Mouse (Mus musculus) spleen, adult 2 months (tissue): ENCODE results near the gene Slc25a10. TPM values are rescaled to one million over a fixed set of nuclear protein-coding genes. Genes with fewer than 3 reads are reported as not detected.
A peak's percentile ranks its signal among the peaks of the same experiment; 100 is the strongest.

Experiments used
- DNase-seq, 2 experiments: peaks; one replicate each; pipeline versions ENCODE4 v3.0.0 to v3.0.0-alpha.2; 2012 to 2021; ENCODE audit warnings: low spot score in 2 of 2, low read depth in 1 of 2
- H3K27ac ChIP-seq: fragments of 200-500 bp; 2 replicates; pipeline ENCODE4 v1.5.1; 2012; ENCODE audit warnings: low read length, inconsistent platforms; ENCODE audit not compliant: insufficient read depth
- H3K27me3 ChIP-seq: fragments of 200-500 bp; 2 replicates; pipeline ENCODE4 v1.6.1; 2012; ENCODE audit warnings: mild to moderate bottlenecking, moderate library complexity, low read length, inconsistent platforms; ENCODE audit not compliant: control insufficient read depth, insufficient read depth
- H3K36me3 ChIP-seq: fragments of 200-500 bp; 2 replicates; pipeline ENCODE4 v1.6.1; 2012; ENCODE audit warnings: mild to moderate bottlenecking, low read length, inconsistent platforms; ENCODE audit not compliant: control insufficient read depth, insufficient read depth
- H3K4me1 ChIP-seq: fragments of 200-500 bp; 2 replicates; pipeline ENCODE4 v1.6.1; 2011; ENCODE audit warnings: inconsistent platforms; ENCODE audit not compliant: control insufficient read depth, insufficient read depth, insufficient read length
- H3K4me3 ChIP-seq: fragments of 200-500 bp; 2 replicates; pipeline ENCODE4 v1.5.1; 2011; ENCODE audit warnings: mild to moderate bottlenecking, inconsistent platforms; ENCODE audit not compliant: insufficient read depth, insufficient read length; ENCODE audit errors: extremely low read depth
- CTCF ChIP-seq: fragments of 200-500 bp; IDR thresholded peaks from 2 replicates; pipeline ENCODE4 v1.5.1; 2011; ENCODE audit warnings: mild to moderate bottlenecking, inconsistent platforms; ENCODE audit not compliant: insufficient read depth, insufficient read length, insufficient replicate concordance; ENCODE audit errors: extremely low read depth
- POLR2A ChIP-seq: fragments of 200-500 bp; IDR thresholded peaks from 2 replicates; pipeline ENCODE4 v1.6.1; 2011; ENCODE audit warnings: low read depth, low read length, inconsistent platforms
- WGBS: fragments of 180-500 bp; shearing (Covaris S2); methylation state at CpG from one replicate; pipeline ENCODE4 v1.1.7; 2018; 5-methylcytosine and 5-hydroxymethylcytosine counted together
- polyA plus RNA-seq: library from polyadenylated mRNA; depleted of rRNA; stranded (reverse); fragments of >200 nt; gene quantifications from 2 replicates; pipeline ENCODE4 v1.2.3, GENCODE M21; 2012

Slc25a10 gene
- polyA plus RNA-seq, 1 experiment = 36.5 TPM

DNA sequence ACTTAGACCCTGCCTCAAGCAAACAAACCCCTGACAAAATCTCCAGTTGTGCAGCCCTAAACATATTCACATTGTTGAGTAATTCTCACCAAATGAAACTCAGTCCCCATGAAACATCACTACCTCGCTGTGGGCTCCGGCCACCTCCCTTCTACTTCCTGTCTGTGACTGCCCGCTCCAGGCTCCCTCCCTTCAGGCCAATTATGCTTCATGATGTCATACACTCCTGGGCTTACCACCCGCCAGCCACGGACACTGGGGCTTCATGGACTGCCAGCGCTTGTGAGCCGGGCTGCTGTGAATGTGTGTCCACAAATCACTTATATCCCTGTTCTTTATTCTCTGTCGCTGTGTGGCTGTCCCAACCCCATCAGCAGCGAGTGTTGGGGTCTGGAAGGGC lies 28.1 kb downstream of the Slc25a10 start:
- WGBS = 60% methylated on average over 9 of the region's 9 CpGs
- H3K27ac ChIP-seq = no peak overlapping the region
- H3K4me1 ChIP-seq = no peaks in the 10 kb centered on the region
- DNase-seq = no peak
- H3K4me3 ChIP-seq = no peak overlapping the region
- H3K36me3 ChIP-seq = no peaks in the 10 kb centered on the region
- no peaks in the 10 kb centered on the region for H3K27me3 ChIP-seq
- TF ChIP-seq CTCF (no peak), POLR2A (no peak)

DNA sequence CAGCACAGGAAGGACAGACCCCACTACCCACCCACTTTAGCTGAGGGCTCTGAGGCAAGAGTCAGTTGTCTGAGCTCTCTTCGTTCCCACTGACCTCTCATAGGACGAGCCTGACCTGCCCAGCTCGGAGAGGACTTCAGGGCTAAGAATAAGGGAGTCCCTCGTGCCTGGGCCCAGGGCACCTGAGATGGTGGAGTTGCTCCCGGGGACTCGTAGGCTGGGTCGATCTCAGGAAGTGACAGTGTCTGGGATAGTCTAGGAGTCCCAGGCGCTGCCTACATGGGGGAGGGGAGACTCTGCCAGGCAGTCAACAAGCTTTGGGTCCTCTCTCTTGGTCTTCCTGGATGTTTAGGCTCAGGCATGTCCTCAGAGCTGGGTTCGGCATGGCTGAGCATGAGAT lies 28.9 kb downstream of the Slc25a10 start:
- Histone ChIP-seq H3K4me1 (no peaks in the 10 kb centered on the region), H3K27ac (no peak overlapping the region)

DNA sequence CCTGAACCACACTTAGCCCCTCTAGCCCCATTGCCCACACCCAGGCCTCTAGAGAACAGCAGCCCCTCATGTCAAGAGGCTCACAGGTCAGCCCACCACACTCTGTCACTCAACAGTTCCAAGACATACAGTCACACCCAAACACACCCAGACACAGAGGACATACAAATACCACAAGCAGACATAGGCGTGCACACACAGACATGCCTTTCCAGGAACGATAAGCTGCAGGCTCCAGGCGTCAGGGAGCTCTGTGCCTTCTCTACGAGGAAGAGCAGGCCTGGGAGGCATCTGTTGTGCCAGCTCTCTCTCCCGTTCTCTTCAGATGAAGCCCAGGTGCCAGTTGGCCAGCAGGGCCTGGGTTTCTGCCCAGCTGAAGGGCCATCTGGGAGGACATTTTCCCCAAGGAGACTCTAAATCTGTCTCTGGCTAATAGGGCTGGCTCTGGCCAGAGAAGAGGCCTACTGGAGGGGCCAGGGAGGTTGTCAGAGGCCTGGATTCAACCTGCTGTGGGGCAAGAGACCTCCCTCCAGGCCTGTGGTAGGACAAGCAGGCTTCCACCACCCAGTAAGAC lies 29.4 kb downstream of the Slc25a10 start:
- WGBS = 96% methylated on average over 5 of the region's 5 CpGs
- H3K27ac ChIP-seq = no peak overlapping the region
- no peak overlapping the region for H3K4me3 ChIP-seq
- no peak for TF ChIP-seq CTCF
- TF ChIP-seq POLR2A = no peak
- H3K36me3 ChIP-seq = no peaks in the 10 kb centered on the region
- DNase-seq = no peak
- no peaks in the 10 kb centered on the region for H3K4me1 ChIP-seq
- no peaks in the 10 kb centered on the region for H3K27me3 ChIP-seq

More for the DNA sequence above, 28.9 kb downstream of the Slc25a10 start:
- TF ChIP-seq CTCF = no peak
- TF ChIP-seq POLR2A = no peak
- 84% methylated on average over 9 of the region's 9 CpGs for WGBS
- DNase-seq = no peak
- Histone ChIP-seq H3K4me3 (no peak overlapping the region), H3K36me3 (no peaks in the 10 kb centered on the region), H3K27me3 (no peaks in the 10 kb centered on the region)

DNA sequence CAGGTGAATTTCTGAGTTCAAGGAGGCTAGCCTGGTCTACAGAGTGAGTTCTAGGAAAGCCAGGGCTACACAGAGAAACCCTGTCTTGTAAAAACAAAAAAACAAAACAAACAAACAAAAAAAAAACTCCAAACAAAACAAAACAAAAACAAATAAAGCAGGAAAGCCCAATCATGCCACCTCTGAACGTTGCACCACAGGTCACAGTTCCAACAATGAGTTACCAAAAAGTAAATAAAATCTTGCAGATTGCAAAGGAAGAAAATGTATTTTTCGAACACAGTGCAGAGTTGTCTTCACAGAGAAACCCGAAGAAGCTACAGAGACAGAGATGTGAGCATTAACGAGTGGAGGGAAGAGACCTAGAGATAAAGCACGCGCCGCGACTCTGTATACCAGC lies 30.9 kb downstream of the Slc25a10 start:
- Histone ChIP-seq H3K4me1 (no peaks in the 10 kb centered on the region), H3K4me3 (no peak overlapping the region), H3K27ac (no peak overlapping the region), H3K27me3 (no peaks in the 10 kb centered on the region), H3K36me3 (no peaks in the 10 kb centered on the region)
- TF ChIP-seq CTCF (no peak), POLR2A (no peak)
- no peak for DNase-seq
- WGBS = 86% methylated on average over 8 of the region's 8 CpGs

DNA sequence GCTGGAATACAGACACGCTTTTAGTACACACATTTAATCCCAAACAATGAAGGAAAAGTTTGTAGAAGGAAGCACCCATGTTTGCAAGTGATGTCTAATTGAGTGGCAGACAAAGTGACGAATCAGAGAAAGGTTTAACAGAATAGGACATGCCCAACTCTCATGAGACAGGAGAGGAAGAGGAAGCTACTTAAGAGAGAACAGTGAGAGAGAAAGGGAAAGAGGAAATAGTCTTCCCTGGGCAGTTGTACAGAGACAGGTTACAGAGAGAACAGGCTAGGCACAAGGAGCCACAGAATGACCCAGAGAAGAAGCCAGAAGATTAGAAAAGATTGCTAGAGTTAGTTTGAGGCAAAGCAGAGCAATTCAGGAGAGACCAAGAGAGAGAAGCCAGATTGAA lies 34.3 kb downstream of the Slc25a10 start:
- H3K36me3 ChIP-seq = no peaks in the 10 kb centered on the region
- WGBS = 80% methylated on average over 2 of the region's 2 CpGs
- H3K4me1 ChIP-seq = peaks cover 5% of the 10 kb centered on the region
- TF ChIP-seq CTCF (no peak), POLR2A (no peak)
- H3K27ac ChIP-seq = peak overlapping the region; percentile 12; the same call in 1 of the 2 replicates
- no peak overlapping the region for H3K4me3 ChIP-seq
- H3K27me3 ChIP-seq = peaks cover 10% of the 10 kb centered on the region
- peak in 1 of 2 experiments; percentile 40 for DNase-seq

DNA sequence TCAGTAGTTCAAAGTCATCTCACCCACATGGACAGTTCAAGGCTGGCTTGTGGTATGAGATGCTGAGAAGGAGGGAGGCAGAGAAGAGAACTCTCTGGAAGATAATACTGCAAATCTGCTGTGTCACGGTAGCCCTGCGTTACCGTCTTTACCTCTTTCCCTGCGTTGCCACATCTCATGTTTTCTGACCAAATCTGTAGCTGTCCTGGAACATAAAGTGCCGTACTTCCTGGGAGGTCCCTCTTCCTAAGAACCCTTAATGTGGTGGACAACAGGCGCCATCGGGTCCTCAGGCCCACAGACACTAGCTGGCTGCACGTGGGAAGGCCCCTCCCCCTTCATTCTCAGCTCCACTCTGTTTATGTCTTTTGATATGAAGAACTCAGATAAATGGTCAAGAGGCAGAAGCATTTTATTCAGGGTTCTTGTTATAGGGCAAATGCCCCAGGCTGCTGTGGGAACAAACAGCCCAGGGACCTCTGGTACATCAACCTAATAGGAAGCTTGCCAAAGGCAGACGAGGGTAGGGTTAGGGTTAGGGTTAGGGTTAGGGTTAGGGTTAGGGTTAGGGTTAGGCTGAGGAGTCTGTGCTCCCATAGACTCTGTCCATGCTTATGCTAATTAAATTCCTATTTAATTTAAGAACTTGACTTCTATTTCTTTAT lies 36.2 kb downstream of the Slc25a10 start:
- no peak overlapping the region for H3K27ac ChIP-seq
- H3K27me3 ChIP-seq = peaks cover 13% of the 10 kb centered on the region
- peaks cover 5% of the 10 kb centered on the region for H3K4me1 ChIP-seq
- H3K4me3 ChIP-seq = no peak overlapping the region
- TF ChIP-seq POLR2A = no peak
- no peak for TF ChIP-seq CTCF
- no peak for DNase-seq
- 75% methylated on average over 9 of the region's 9 CpGs for WGBS
- no peaks in the 10 kb centered on the region for H3K36me3 ChIP-seq

DNA sequence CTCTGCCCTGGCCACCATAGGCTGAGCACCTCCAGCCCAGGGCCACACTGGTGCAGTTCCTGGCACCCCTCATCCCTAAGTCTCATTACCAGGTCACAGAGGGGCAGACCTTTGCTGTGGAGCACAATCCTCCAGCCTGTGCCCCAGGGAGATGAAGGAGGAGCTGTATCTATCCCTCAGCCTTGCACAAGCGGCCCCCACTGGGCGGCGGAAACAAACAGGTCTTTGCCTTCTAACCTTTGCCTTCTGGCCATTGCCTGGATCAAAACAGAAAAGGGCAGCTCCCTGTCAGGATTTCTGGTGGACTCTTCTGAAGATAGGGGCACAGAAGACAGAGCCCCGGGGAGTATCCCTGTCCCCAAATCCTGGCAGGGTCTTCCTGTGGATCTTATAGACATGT lies 37.3 kb downstream of the Slc25a10 start:
- Histone ChIP-seq H3K27me3 (peaks cover 13% of the 10 kb centered on the region), H3K4me1 (peaks cover 5% of the 10 kb centered on the region), H3K36me3 (no peaks in the 10 kb centered on the region), H3K4me3 (no peak overlapping the region), H3K27ac (no peak overlapping the region)
- DNase-seq = no peak
- 74% methylated on average over 4 of the region's 4 CpGs for WGBS
- TF ChIP-seq POLR2A (no peak), CTCF (no peak)
